Mouse (Mus musculus) midbrain, embryonic 11.5 days (tissue): Measurements from ENCODE around the gene Spag7. TPM values are rescaled to one million over a fixed set of nuclear protein-coding genes. Genes with fewer than 3 reads are reported as not detected.

Experiments
- ATAC-seq: fragments of 200-750 bp; cut with Nextera tagmentation; 2 replicates; pipeline ENCODE4 v1.8.0; 2017; ENCODE audit warnings: moderate TSS enrichment, moderate library complexity; ENCODE audit not compliant: low FRiP score
- DNase-seq: peaks from one replicate; pipeline ENCODE4 v3.0.0; 2015; ENCODE audit warnings: low spot score; ENCODE audit errors: missing footprints
- H3K27ac ChIP-seq: fragments of 300-500 bp; sonication (generic); 2 replicates; pipeline ENCODE4 v1.5.1; 2014; ENCODE audit warnings: low read depth, low read length
- H3K27me3 ChIP-seq: fragments of 300-500 bp; sonication (generic); 2 replicates; pipeline ENCODE4 v1.6.1; 2014; ENCODE audit warnings: mild to moderate bottlenecking, low read length, moderate library complexity, mixed read lengths; ENCODE audit not compliant: control insufficient read depth, insufficient read depth
- H3K36me3 ChIP-seq: fragments of 300-500 bp; sonication (generic); 2 replicates; pipeline ENCODE4 v1.6.1; 2014; ENCODE audit warnings: mild to moderate bottlenecking, low read length, moderate library complexity, mixed read lengths; ENCODE audit not compliant: control insufficient read depth, insufficient read depth
- H3K4me1 ChIP-seq: fragments of 300-500 bp; sonication (generic); 2 replicates; pipeline ENCODE4 v1.6.1; 2014; ENCODE audit warnings: low read length; ENCODE audit not compliant: control insufficient read depth, insufficient read depth
- H3K4me2 ChIP-seq: fragments of 300-500 bp; sonication (generic); 2 replicates; pipeline ENCODE4 v1.6.1; 2014; ENCODE audit warnings: mild to moderate bottlenecking, moderate library complexity
- H3K4me3 ChIP-seq: fragments of 300-500 bp; sonication (generic); 2 replicates; pipeline ENCODE4 v1.5.1; 2014; ENCODE audit warnings: low read depth, low read length
- H3K9ac ChIP-seq: fragments of 300-500 bp; sonication (generic); 2 replicates; pipeline ENCODE4 v1.6.1; 2014; ENCODE audit warnings: low read length
- H3K9me3 ChIP-seq: fragments of 300-500 bp; sonication (generic); 2 replicates; pipeline ENCODE4 v1.6.1; 2016; ENCODE audit warnings: low read length; ENCODE audit not compliant: control insufficient read depth
- WGBS: fragments of 180-500 bp; shearing (Covaris S2); extraction: QIAGEN DNeasy Blood & Tissue Kit; methylation state at CpG from one replicate; pipeline ENCODE4 v1.1.7; 2014; 5-methylcytosine and 5-hydroxymethylcytosine counted together
- polyA plus RNA-seq: library from polyadenylated mRNA; unstranded; fragments of >200 nt; fragmentation: Nextera tagmentation; extraction: Ambion mirVana; gene quantifications from 2 replicates; pipeline ENCODE4 v1.2.1, GENCODE M21; 2014

The Spag7 gene
- polyA plus RNA-seq, 1 experiment from 2014 or later, result 138 TPM

DNA sequence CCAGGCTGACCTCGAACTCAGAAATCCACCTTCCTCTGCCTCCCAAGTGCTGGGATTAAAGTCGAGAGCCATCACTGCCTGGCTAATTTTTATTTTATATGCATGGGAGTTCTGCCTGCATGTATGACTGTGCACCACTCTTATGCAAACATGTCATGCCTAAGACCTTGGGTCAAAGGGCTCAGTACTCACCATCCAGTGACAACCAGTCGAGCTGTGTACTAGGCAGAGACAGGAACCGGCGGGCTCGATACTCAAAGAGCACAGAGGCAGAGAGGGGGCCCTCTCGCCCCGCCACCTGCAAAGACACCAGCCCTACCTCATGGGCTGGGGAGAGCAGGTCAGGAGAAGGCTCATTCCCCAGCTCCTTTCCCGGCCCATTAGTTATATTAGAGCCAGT is 8.9 kb upstream of the Spag7 start:
- ATAC-seq (no peak), DNase-seq (no peak)
- no peak overlapping the region for H3K4me3 ChIP-seq
- no peak overlapping the region for H3K9ac ChIP-seq
- 81% methylated on average over 9 of the region's 9 CpGs for WGBS
- H3K27ac ChIP-seq, result no peak overlapping the region
- no peaks in the 10 kb centered on the region for H3K27me3 ChIP-seq
- no peaks in the 10 kb centered on the region for H3K36me3 ChIP-seq
- H3K9me3 ChIP-seq, result no peaks in the 10 kb centered on the region
- no peak overlapping the region for H3K4me2 ChIP-seq
- peaks cover 9% of the 10 kb centered on the region for H3K4me1 ChIP-seq

DNA sequence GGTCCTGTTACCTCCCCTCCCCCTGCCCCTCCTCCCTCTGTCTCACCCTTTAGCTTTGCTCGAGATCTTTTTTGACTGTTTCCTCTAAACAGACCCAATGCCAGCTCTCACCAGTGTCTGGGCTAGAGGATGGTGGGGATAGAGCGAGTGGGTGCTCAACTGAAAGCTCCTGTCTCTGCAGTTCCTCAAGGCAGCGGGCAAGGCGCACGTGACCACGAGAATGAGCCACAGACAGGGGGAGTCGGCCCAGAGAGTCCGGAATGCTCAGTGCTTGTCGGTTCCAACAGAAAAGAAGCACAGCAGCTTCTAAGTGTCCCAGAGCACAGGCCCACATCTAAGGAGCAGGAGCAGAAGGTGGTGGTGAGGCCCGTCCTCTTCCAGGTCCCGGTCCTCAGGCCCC is 5.3 kb upstream of the Spag7 start:
- Histone ChIP-seq H3K9me3 (no peaks in the 10 kb centered on the region), H3K36me3 (0 out of 2 replicates have a peak, but pooled peaks cover 3% of the 10 kb centered on the region), H3K27ac (no peak overlapping the region), H3K9ac (no peak overlapping the region), H3K4me3 (no peak overlapping the region), H3K27me3 (no peaks in the 10 kb centered on the region), H3K4me1 (peaks cover 12% of the 10 kb centered on the region), H3K4me2 (no peak overlapping the region)
- no peak for ATAC-seq
- peak; percentile 82 for DNase-seq
- 62% methylated on average over 11 of the region's 11 CpGs for WGBS

DNA sequence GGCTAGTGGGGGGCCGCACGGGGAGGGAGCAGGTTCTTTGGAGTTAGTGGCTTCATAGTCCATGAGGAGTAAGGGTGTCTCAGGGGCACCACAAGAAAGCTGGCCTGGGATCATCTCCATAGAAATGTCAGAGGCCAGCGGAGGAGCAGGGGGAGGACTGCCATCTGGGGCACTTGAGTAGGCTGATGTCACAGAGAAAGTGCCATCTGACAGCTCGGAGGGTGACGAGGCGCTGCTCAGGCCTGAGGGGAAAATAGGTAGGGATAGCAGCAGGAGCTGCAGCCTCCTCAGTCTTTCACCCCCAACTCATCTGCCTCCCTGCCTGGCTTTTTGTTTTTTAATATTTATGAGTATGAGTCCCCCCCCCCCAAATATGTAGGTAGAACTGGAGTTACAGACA is 4.8 kb upstream of the Spag7 start:
- no peaks in the 10 kb centered on the region for H3K9me3 ChIP-seq
- no peak overlapping the region for H3K4me2 ChIP-seq
- H3K27ac ChIP-seq, result no peak overlapping the region
- WGBS, result 59% methylated on average over 6 of the region's 6 CpGs
- peak; percentile 80 for DNase-seq
- no peaks in the 10 kb centered on the region for H3K27me3 ChIP-seq
- 0 out of 2 replicates have a peak, but pooled peaks cover 3% of the 10 kb centered on the region for H3K36me3 ChIP-seq
- H3K4me1 ChIP-seq, result peaks cover 12% of the 10 kb centered on the region
- ATAC-seq, result no peak
- no peak overlapping the region for H3K9ac ChIP-seq
- H3K4me3 ChIP-seq, result no peak overlapping the region

DNA sequence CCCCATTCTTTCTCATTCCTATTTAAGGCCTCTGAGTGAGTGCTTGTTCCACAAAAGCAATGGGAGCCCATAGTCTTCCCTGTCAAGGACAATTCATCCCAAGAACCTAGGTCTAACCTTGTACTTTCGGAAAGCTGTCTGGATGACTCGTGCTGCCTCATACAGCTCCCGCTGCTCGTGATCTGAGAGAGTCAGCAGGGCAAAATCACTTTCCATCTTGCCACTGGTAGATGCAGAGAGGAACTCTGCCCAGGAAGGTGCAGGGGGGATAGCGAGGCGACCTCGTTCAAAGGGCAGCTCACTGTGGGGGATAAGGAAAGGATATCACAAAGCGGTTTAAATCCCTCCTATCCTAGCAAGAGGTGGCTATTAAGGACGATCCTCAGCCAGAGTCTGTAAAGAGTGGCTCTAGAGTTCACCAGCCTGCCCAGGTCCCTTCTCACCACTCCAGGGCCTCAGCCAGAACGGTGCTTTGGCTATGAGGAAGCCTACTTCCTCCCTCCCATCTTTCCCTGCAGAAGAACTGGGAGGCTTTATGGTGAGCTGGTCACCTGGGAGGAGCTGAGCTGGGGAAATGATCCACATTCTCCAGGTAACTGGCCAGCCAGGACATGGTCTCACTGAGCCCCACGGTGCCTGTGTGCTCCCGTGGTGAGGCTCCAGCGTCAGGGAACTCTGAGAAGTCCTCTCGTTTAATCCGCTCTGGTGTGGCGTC is 2.3 kb upstream of the Spag7 start:
- Histone ChIP-seq H3K27ac (no peak overlapping the region), H3K4me3 (no peak overlapping the region), H3K9me3 (no peaks in the 10 kb centered on the region), H3K27me3 (no peaks in the 10 kb centered on the region), H3K4me1 (peaks cover 19% of the 10 kb centered on the region), H3K36me3 (0 out of 2 replicates have a peak, but pooled peaks cover 3% of the 10 kb centered on the region), H3K4me2 (no peak overlapping the region), H3K9ac (no peak overlapping the region)
- ATAC-seq, result no peak
- 73% methylated on average over 16 of the region's 16 CpGs for WGBS
- peak; percentile 8 for DNase-seq

DNA sequence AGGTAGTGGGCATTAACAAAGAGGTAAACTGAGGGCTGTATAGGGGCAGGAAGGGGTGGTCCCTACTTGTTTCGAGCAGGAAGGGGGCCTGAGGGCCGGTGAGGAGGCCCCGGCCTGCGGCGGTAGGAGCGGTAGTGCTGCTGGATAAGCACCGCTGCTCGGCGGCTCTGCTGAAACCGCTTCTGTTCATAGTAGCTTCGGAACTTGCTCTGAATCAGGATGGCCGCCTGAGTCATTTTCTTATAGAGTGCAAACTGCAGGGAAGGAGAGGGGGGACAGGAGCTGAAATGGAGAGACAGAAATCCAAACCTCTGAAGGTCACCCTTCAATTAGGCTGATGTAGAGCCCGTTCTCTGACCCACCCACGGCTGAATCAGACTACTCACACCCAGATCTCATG is 1.3 kb upstream of the Spag7 start:
- Histone ChIP-seq H3K4me1 (peaks cover 19% of the 10 kb centered on the region), H3K27me3 (no peaks in the 10 kb centered on the region), H3K27ac (peak overlapping the region; percentile 94), H3K36me3 (0 out of 2 replicates have a peak, but pooled peaks cover 3% of the 10 kb centered on the region), H3K4me2 (peak overlapping the region; percentile 97), H3K9me3 (no peaks in the 10 kb centered on the region), H3K9ac (peak overlapping the region; percentile 87), H3K4me3 (peak overlapping the region; percentile 58)
- ATAC-seq, result no peak
- DNase-seq, result no peak
- 47% methylated on average over 14 of the region's 14 CpGs for WGBS

DNA sequence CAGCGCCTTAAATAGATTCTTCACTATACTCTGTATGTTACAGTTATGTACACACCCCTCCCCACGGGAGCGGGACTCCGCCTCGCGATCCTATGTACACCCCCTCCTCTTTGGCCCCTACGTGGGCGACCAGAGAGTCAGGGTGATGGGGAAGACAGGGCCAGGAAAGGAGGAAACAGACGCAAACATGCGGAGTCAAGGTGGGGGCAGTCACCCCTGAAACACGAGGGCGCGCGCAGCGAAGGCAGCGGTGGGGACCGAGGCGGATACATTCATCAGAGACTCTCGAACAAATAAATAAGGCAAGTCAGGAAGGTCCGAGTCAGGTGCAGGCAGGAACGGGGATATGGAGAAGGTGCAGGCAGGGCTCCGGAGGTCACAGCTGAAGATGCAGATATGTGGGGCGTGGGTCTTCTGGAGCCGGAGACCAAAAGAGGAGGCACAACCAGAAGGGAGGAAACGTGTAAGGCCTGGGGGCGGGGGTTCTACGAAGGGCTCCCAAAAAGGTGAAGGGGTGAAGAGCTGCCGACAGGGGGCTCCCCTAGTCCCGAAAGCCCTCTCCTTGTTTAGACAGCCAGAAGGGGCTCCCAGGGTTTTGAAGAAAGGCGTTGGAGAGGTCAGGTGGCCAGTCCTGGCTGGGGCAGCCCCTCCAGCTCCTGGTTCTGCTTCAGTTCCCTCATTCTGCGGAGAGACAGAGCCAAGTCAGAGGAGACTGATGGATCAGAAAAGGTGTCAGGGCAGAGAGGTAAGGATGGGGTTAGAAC is 548 bp upstream of the Spag7 start:
- Histone ChIP-seq H3K9ac (peak overlapping the region; percentile 87), H3K9me3 (no peaks in the 10 kb centered on the region)

DNA sequence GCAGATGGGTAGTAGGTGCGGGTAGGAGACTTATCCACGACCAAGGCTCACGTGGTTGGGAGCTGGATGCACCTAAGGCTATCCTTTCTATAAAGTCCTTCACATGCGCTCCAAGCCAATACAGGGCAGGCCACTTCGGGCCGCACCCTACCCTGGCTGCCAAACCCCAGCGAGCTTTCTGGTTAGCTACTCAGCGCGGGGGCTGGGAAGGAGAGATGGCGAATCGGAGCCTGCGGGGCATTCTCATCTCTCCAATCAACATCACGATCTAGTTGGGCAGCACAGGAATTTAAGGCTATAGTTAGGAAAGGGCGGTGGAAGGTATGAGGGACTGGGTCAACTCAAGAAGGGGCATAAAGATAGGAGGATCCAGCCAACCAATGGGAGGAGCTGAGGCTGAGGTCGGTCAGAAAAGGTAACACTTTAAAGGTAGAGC is 863 bp downstream of the Spag7 start:
- DNase-seq (peak; percentile 97), ATAC-seq (peak; percentile 47)
- H3K27me3 ChIP-seq, result no peaks in the 10 kb centered on the region
- peaks cover 19% of the 10 kb centered on the region for H3K4me1 ChIP-seq
- peak overlapping the region; percentile 53; the same call in 1 of the 2 replicates for H3K9ac ChIP-seq
- WGBS, result 2% methylated on average over 15 of the region's 15 CpGs
- no peaks in the 10 kb centered on the region for H3K9me3 ChIP-seq
- H3K4me3 ChIP-seq, result peak overlapping the region; percentile 58
- H3K36me3 ChIP-seq, result peaks cover 11% of the 10 kb centered on the region
- peak overlapping the region; percentile 55; the same call in 1 of the 2 replicates for H3K27ac ChIP-seq
- peak overlapping the region; percentile 97 for H3K4me2 ChIP-seq

More for the DNA sequence above, 548 bp upstream of the Spag7 start:
- ATAC-seq (peak; percentile 36), DNase-seq (peak; percentile 97)
- H3K4me1 ChIP-seq, result peaks cover 19% of the 10 kb centered on the region
- H3K36me3 ChIP-seq, result 0 out of 2 replicates have a peak, but pooled peaks cover 7% of the 10 kb centered on the region
- H3K27ac ChIP-seq, result peak overlapping the region; percentile 94
- peak overlapping the region; percentile 58 for H3K4me3 ChIP-seq
- peak overlapping the region; percentile 97 for H3K4me2 ChIP-seq
- under 1% methylated on average over 31 of the region's 31 CpGs for WGBS
- no peaks in the 10 kb centered on the region for H3K27me3 ChIP-seq

DNA sequence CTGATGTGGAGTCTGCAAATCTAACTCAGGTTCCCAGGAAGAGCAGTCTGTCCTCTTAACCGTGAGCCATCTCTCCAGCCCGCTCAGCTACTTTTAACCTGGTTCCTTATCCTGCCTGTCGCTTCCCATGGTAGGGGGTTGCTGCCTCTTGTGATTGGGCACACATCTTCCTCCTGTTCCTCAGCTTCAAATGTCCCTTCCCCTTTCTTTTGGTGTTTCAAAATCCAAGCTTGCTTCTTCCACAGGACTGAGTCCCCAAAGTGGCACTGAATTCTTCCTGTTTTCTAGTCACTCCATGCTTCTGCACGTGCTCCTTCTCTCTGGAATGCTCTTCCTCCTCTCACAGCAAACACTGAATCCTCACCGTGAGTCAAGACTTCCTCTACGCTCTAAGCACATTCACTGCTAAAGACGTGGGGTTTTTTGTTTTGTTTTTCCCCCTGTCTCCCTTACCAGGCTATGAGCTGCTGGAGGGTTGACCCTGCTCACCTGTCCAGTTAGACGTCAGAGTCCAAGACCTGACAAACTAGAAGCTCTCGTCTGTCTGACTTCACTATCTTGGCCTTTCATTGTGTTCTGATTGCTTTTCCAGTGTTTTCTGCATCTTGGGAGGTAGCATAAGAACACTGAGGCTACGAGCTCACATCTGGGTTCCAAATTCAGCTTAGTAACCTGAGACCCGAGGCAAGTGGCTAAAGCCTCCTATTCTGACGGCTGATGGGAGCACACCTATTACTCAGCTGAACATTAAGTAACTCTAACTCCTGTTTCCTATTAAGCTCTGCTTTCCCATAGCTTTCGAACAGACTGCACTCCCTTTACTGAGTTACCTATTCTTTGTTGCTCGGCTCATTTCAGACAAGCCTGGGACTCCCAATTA is 1.7 kb downstream of the Spag7 start:
- H3K9ac ChIP-seq, result peak overlapping the region; percentile 53; the same call in 1 of the 2 replicates
- H3K36me3 ChIP-seq, result peaks cover 16% of the 10 kb centered on the region
- H3K4me1 ChIP-seq, result peaks cover 19% of the 10 kb centered on the region
- H3K27ac ChIP-seq, result no peak overlapping the region
- no peaks in the 10 kb centered on the region for H3K27me3 ChIP-seq
- DNase-seq (no peak), ATAC-seq (no peak)
- WGBS, result 79% methylated on average over 14 of the region's 14 CpGs
- H3K4me3 ChIP-seq, result peak overlapping the region; percentile 58; the same call in 1 of the 2 replicates
- no peaks in the 10 kb centered on the region for H3K9me3 ChIP-seq
- peak overlapping the region; percentile 97 for H3K4me2 ChIP-seq
